Mouse (Mus musculus) megakaryocyte, embryonic 14.5 days (primary cell): Measurements from ENCODE around the gene Lnx1.

ENCODE experiments used
- FLI1 ChIP-seq: IDR thresholded peaks from 2 replicates; pipeline ENCODE4 v1.6.1; 2012; ENCODE audit warnings: low read length, inconsistent platforms, mixed read lengths
- GATA1 ChIP-seq: IDR thresholded peaks from 3 replicates; pipeline ENCODE4 v1.6.1; 2012; ENCODE audit warnings: mixed read lengths, low read length, inconsistent platforms, borderline replicate concordance

DNA sequence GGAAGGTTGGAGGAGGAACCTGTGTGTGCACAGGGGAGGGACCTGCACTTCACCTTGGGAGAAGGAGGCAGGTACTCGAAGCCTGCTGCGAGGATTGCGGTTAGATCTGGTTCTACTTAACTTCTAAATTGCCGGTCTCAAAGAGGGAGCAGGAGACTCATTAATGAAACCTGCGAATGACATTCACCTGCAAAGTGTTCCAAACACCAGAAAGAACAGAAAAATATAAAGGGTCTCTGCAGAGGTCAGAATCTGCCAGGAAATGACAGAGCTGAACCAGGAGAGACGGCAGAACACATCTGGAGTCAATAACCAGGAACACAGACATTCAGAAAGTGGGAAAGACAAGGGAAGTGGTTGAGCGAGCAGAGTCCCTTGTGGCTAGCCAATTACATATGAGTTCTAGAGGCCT lies 8.3 kb downstream of the Lnx1 start:
- TF ChIP-seq GATA1 (no peak), FLI1 (no peak)
